Mouse (Mus musculus) MEL (cell line): Measurements from ENCODE around the gene Scrn3. TPM values are rescaled to one million over a fixed set of nuclear protein-coding genes. Genes with fewer than 3 reads are reported as not detected.

Experiments
- DNase-seq: peaks from one replicate; pipeline ENCODE4 v3.0.0; 2011; ENCODE audit warnings: low read depth, low spot score
- H3K27ac ChIP-seq: 2 replicates; pipeline ENCODE4 v1.5.1; 2012; ENCODE audit warnings: low read depth, mild to moderate bottlenecking, control low read depth, low read length, moderate library complexity; ENCODE audit not compliant: control insufficient read depth
- H3K27me3 ChIP-seq, 2 experiments: fragments of 150-350 bp in 1 of 2; sonication (generic) in 1 of 2; 2 replicates each; pipeline ENCODE4 v1.6.1; 2012; ENCODE audit warnings: low read length in 2 of 2, mild to moderate bottlenecking in 2 of 2, improper control_type of control experiment in 1 of 2, moderate library complexity in 1 of 2; ENCODE audit not compliant: insufficient read depth in 2 of 2, control insufficient read depth in 1 of 2
- H3K36me3 ChIP-seq, 2 experiments: 2 replicates each; pipeline ENCODE4 v1.6.1; 2012 to 2014; ENCODE audit warnings: low read length in 2 of 2, improper control_type of control experiment in 1 of 2, inconsistent platforms in 1 of 2, mild to moderate bottlenecking in 1 of 2; ENCODE audit not compliant: insufficient read depth in 2 of 2, control insufficient read depth in 1 of 2
- H3K4me1 ChIP-seq, 2 experiments: fragments of 150-350 bp in 1 of 2; sonication (generic) in 1 of 2; 2 replicates each; pipeline ENCODE4 v1.6.1; 2012; ENCODE audit warnings: low read length in 2 of 2, improper control_type of control experiment in 1 of 2, mild to moderate bottlenecking in 1 of 2; ENCODE audit not compliant: insufficient read depth in 2 of 2, control insufficient read depth in 1 of 2
- H3K4me3 ChIP-seq, 2 experiments: fragments of 150-350 bp in 1 of 2; sonication (generic) in 1 of 2; 2 replicates each; pipeline ENCODE4 v1.5.1; 2012; ENCODE audit warnings: low read depth in 2 of 2, low read length in 2 of 2, mild to moderate bottlenecking in 2 of 2, moderate library complexity in 2 of 2, control low read depth in 1 of 2, improper control_type of control experiment in 1 of 2; ENCODE audit not compliant: control insufficient read depth in 1 of 2, insufficient read depth in 1 of 2
- H3K79me2 ChIP-seq: 2 replicates; pipeline ENCODE4 v1.6.1; 2012; ENCODE audit warnings: mild to moderate bottlenecking, low read length, moderate library complexity; ENCODE audit not compliant: control insufficient read depth, poor library complexity, insufficient read depth
- H3K9ac ChIP-seq: 2 replicates; pipeline ENCODE4 v1.6.1; 2012; ENCODE audit warnings: low read depth, mild to moderate bottlenecking, control low read depth, low read length, moderate library complexity; ENCODE audit not compliant: control insufficient read depth, poor library complexity, severe bottlenecking
- H3K9me3 ChIP-seq: fragments of 150-350 bp; sonication (generic); replicated peaks from 2 replicates; pipeline ENCODE4 v1.6.1; 2012; ENCODE audit warnings: mild to moderate bottlenecking, low read length, improper control_type of control experiment, moderate library complexity; ENCODE audit not compliant: insufficient read depth
- CHD1 ChIP-seq: IDR thresholded peaks from 2 replicates; pipeline ENCODE4 v1.6.1; 2012; ENCODE audit warnings: low read depth, mild to moderate bottlenecking, inconsistent platforms, low read length, improper control_type of control experiment
- CHD2 ChIP-seq: IDR thresholded peaks from 2 replicates; pipeline ENCODE4 v1.6.1; 2011; ENCODE audit warnings: low read length, improper control_type of control experiment
- E2F4 ChIP-seq: IDR thresholded peaks from 2 replicates; pipeline ENCODE4 v1.6.1; 2011; ENCODE audit warnings: low read depth, low read length, improper control_type of control experiment, borderline replicate concordance
- EP300 ChIP-seq, 2 experiments: IDR thresholded peaks; 2 replicates each; pipeline ENCODE4 v1.6.1; 2011; ENCODE audit warnings: improper control_type of control experiment in 2 of 2, low read length in 2 of 2, low read depth in 1 of 2, mild to moderate bottlenecking in 1 of 2
- ETS1 ChIP-seq: IDR thresholded peaks from 2 replicates; pipeline ENCODE4 v1.6.1; 2012; ENCODE audit warnings: low read depth, mild to moderate bottlenecking, inconsistent platforms, low read length, improper control_type of control experiment, moderate library complexity
- GABPA ChIP-seq: IDR thresholded peaks from 2 replicates; pipeline ENCODE4 v1.6.1; 2012; ENCODE audit warnings: low read depth, mild to moderate bottlenecking, inconsistent platforms, low read length, improper control_type of control experiment, moderate library complexity
- GATA1 ChIP-seq: IDR thresholded peaks from 2 replicates; pipeline ENCODE4 v1.6.1; 2011; ENCODE audit warnings: low read depth, low read length, improper control_type of control experiment
- HCFC1 ChIP-seq: IDR thresholded peaks from 2 replicates; pipeline ENCODE4 v1.6.1; 2012; ENCODE audit warnings: low read depth, mild to moderate bottlenecking, inconsistent platforms, low read length, improper control_type of control experiment, moderate library complexity
- KAT2A ChIP-seq: conservative IDR thresholded peaks from 2 replicates; pipeline ENCODE4 v1.6.1; 2012; ENCODE audit warnings: low read depth, low read length, improper control_type of control experiment, inconsistent platforms
- MXI1 ChIP-seq: IDR thresholded peaks from 2 replicates; pipeline ENCODE4 v1.6.1; 2011; ENCODE audit warnings: mild to moderate bottlenecking, low read depth, low read length, improper control_type of control experiment
- MYB ChIP-seq: IDR thresholded peaks from 2 replicates; pipeline ENCODE4 v1.6.1; 2011; ENCODE audit warnings: mild to moderate bottlenecking, low read depth, low read length, improper control_type of control experiment
- NELFE ChIP-seq: IDR thresholded peaks from 2 replicates; pipeline ENCODE4 v1.6.1; 2011; ENCODE audit warnings: low read depth, low read length, improper control_type of control experiment
- NRF1 ChIP-seq: IDR thresholded peaks from 2 replicates; pipeline ENCODE4 v1.6.1; 2014; ENCODE audit warnings: low read depth, mild to moderate bottlenecking, inconsistent platforms, low read length, improper control_type of control experiment, moderate library complexity; ENCODE audit not compliant: poor library complexity, insufficient read depth, severe bottlenecking
- POLR2A ChIP-seq, 2 experiments: IDR thresholded peaks; 2 replicates each; pipeline ENCODE4 v1.6.1; 2011 to 2012; ENCODE audit warnings: low read length in 2 of 2, mild to moderate bottlenecking in 2 of 2, control low read depth in 1 of 2, improper control_type of control experiment in 1 of 2, low read depth in 1 of 2, moderate library complexity in 1 of 2; ENCODE audit not compliant: control insufficient read depth in 1 of 2, insufficient read depth in 1 of 2, poor library complexity in 1 of 2
- POLR2AphosphoS5 ChIP-seq: IDR thresholded peaks from 2 replicates; pipeline ENCODE4 v1.6.1; 2012; ENCODE audit warnings: low read depth, borderline replicate concordance, mild to moderate bottlenecking, inconsistent platforms, low read length, moderate library complexity, mixed read lengths
- RAD21 ChIP-seq: IDR thresholded peaks from 2 replicates; pipeline ENCODE4 v1.6.1; 2011; ENCODE audit warnings: mild to moderate bottlenecking, low read depth, low read length, improper control_type of control experiment
- SMC3 ChIP-seq: IDR thresholded peaks from 2 replicates; pipeline ENCODE4 v1.6.1; 2011; ENCODE audit warnings: low read depth, low read length, improper control_type of control experiment
- TAL1 ChIP-seq: IDR thresholded peaks from 2 replicates; pipeline ENCODE4 v1.6.1; 2012; ENCODE audit warnings: mild to moderate bottlenecking, inconsistent platforms, low read length, moderate library complexity, mixed read lengths
- TBP ChIP-seq: IDR thresholded peaks from 2 replicates; pipeline ENCODE4 v1.8.0; 2011; ENCODE audit warnings: low read depth, low read length, improper control_type of control experiment
- UBTF ChIP-seq: IDR thresholded peaks from 2 replicates; pipeline ENCODE4 v1.6.1; 2012; ENCODE audit warnings: low read depth, mild to moderate bottlenecking, inconsistent platforms, low read length, improper control_type of control experiment, moderate library complexity, borderline replicate concordance; ENCODE audit not compliant: insufficient read depth
- ZMIZ1 ChIP-seq: IDR thresholded peaks from 2 replicates; pipeline ENCODE4 v1.6.1; 2012; ENCODE audit warnings: low read depth, mild to moderate bottlenecking, inconsistent platforms, low read length, improper control_type of control experiment, moderate library complexity
- ZNF384 ChIP-seq: IDR thresholded peaks from 2 replicates; pipeline ENCODE4 v1.6.1; 2012; ENCODE audit warnings: low read depth, mild to moderate bottlenecking, inconsistent platforms, low read length, improper control_type of control experiment
- polyA plus RNA-seq, 2 experiments: library from polyadenylated mRNA; stranded (reverse) in 1 of 2; unstranded in 1 of 2; fragments of >175 nt in 1 of 2; fragments of >200 nt in 1 of 2; gene quantifications; 2 replicates each; pipeline versions ENCODE4 v1.2.1 to v1.2.4; 2012; ENCODE audit warnings: low replicate concordance in 2 of 2, low read depth in 1 of 2; ENCODE audit not compliant: insufficient read length in 2 of 2, insufficient read depth in 1 of 2, missing spikeins in 1 of 2
- total RNA-seq: library from RNA; depleted of rRNA; stranded (reverse); fragments of 300-350 nt; gene quantifications from 2 replicates; pipeline ENCODE4 v1.2.3, GENCODE M21; 2012

Scrn3 gene
- total and polyA plus RNA-seq, 3 experiments: 3.2 to 7.7 TPM; not detected in 1

- no peak for TF ChIP-seq ZMIZ1
- no peak for TF ChIP-seq POLR2AphosphoS5
- no peak for TF ChIP-seq UBTF
- no peak for TF ChIP-seq MXI1
- no peak for TF ChIP-seq HCFC1
- TF ChIP-seq ZNF384: no peak
- no peak for TF ChIP-seq TBP
- no peak for TF ChIP-seq CHD2
- no peak for TF ChIP-seq EP300 (IDR thresholded peaks at IDR 0.05; ENCODE audit: low read depth in 1 of 2, low read length in 2 of 2)
- TF ChIP-seq GABPA: no peak
- no peak for TF ChIP-seq NRF1
- no peak for TF ChIP-seq CHD1
- no peak for TF ChIP-seq E2F4
- TF ChIP-seq GATA1: no peak
- TF ChIP-seq, all 39 proteins: peak for 0
- H3K4me1 ChIP-seq: peaks cover 0 to under 1% of the 10 kb centered on the region in 2 experiments; a peak in 1 of 4 replicates
- H3K79me2 ChIP-seq: no peaks in the 10 kb centered on the region
- no peaks in the 10 kb centered on the region for H3K27me3 ChIP-seq
- H3K4me3 ChIP-seq: no peak overlapping the region
- H3K9me3 ChIP-seq: no peaks in the 10 kb centered on the region
- no peaks in the 10 kb centered on the region for H3K36me3 ChIP-seq
- DNase-seq: no peak
- no peak overlapping the region for H3K27ac ChIP-seq
- no peak overlapping the region for H3K9ac ChIP-seq
Observed at GRCm38 (mm10) chr2:73264611-73265195, 47.7 kb upstream of the Scrn3 start.

- Histone ChIP-seq H3K27me3 (no peaks in the 10 kb centered on the region), H3K9ac (no peak overlapping the region), H3K36me3 (no peaks in the 10 kb centered on the region), H3K27ac (no peak overlapping the region), H3K79me2 (no peaks in the 10 kb centered on the region), H3K4me1 (no peaks in the 10 kb centered on the region), H3K9me3 (no peaks in the 10 kb centered on the region), H3K4me3 (no peak overlapping the region)
- TF ChIP-seq NELFE (no peak), TAL1 (no peak), POLR2A (IDR thresholded peaks at IDR 0.05; ENCODE audit: control insufficient read depth in 1 of 2, insufficient read depth in 1 of 2, low read depth in 1 of 2, low read length in 2 of 2, poor library complexity in 1 of 2) (no peak), SMC3 (no peak), MXI1 (no peak), ETS1 (no peak), KAT2A (no peak), TBP (no peak), MYB (no peak), RAD21 (no peak), CHD2 (no peak), EP300 (IDR thresholded peaks at IDR 0.05; ENCODE audit: low read depth in 1 of 2, low read length in 2 of 2) (no peak)
- no peak for DNase-seq
Observed at GRCm38 (mm10) chr2:73266011-73266410, 46.4 kb upstream of the Scrn3 start.
